Mouse (Mus musculus) layer of hippocampus, postnatal 25 days (tissue): ENCODE data around the gene Gsta2. TPM values are rescaled to one million over a fixed set of nuclear protein-coding genes. Genes with fewer than 3 reads are reported as not detected.
A peak's percentile ranks its signal among the peaks of the same experiment; 100 is the strongest.

Experiments
- DNase-seq, 2 experiments: peaks; one replicate each; pipeline ENCODE4 v3.0.0; 2022; ENCODE audit warnings: mixed read lengths in 2 of 2, low spot score in 1 of 2; ENCODE audit errors: extremely low spot score in 1 of 2
- total RNA-seq, 2 experiments: library from RNA; stranded (reverse); gene quantifications; 2 replicates each; pipeline ENCODE4 v1.2.3; 2021

Gsta2 gene
- not detected for total RNA-seq

DNA sequence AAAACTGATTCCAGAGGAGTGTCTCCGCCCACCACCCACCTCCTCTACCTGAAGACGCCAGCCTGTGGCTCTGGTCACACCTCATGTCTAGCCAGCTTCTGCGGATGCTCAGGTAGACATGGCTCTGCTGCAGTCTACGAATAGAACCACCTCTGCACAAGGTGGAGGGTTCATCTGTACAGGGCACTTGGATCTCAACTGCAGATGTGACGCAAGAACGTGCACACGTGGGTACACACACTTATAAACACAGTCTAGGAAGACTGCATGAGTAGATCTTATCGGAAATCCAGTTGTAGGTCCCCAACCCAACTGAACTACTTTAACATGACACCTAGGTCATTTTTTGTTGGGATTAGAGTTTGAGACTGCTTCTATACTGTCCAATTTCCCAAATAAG, at the start of gene Gsta2:
Gene Gsta2, minus strand, starts transcription at position 178 of the 400 bp plus-strand sequence.
- no peak for DNase-seq

DNA sequence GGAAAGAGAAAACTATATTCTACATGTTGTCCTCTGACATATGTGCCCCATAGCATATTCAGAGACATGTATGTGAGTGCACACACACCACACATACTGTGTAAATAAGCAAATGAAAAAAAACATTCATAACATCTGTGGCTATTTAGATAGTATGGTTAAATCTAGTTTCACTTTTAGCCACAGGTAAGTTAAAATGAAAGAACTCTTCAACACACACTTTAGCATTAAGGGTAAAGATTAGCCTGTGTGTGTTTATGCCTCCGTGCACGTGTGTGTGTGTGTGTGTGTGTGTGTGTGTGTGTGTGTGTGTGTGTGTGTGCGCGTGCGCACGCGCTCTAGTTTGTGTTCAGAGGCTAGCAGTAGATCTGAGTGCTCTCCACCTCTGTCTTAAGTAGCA, 46.0 kb upstream of the Gsta2 start:
- DNase-seq = no peak

DNA sequence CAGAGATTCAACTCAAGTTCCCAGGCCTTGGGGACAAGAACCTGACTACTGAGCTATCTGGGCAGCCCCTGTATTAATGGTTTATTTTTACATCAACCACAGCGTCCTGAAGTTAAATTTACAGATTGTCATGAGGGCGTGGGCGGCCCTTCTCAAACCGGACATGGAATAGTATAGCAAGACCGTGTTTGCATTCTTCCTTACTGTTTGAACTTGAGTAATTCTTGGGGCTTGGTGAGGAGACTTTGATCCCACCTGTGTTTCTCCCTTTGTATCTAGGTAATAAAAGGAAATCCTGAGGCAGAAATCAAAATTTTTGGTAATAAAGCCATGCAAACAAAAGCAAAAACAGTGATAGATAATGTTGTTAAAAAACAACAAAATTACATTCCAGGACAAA, 45.0 kb upstream of the Gsta2 start:
- DNase-seq = no peak

DNA sequence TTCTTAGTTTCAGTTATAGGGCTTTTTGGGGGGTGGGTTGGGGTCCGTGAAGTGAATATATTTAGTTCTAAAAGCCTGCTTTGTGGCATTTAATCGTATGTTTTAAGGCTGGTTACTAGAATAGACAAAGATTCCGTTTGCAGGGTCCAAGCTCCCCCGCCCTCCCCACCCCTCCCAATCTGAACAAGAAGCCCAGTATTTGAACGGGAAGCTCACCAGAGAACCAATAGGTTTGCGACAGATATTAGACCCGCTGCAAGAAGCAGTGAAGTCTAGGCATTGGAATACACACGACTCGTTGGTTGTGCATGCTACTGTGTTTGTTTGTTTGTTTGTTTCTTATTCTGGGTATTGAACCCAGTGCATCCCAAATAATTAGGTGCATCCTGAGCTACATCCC, 40.9 kb upstream of the Gsta2 start:
- DNase-seq = no peak

DNA sequence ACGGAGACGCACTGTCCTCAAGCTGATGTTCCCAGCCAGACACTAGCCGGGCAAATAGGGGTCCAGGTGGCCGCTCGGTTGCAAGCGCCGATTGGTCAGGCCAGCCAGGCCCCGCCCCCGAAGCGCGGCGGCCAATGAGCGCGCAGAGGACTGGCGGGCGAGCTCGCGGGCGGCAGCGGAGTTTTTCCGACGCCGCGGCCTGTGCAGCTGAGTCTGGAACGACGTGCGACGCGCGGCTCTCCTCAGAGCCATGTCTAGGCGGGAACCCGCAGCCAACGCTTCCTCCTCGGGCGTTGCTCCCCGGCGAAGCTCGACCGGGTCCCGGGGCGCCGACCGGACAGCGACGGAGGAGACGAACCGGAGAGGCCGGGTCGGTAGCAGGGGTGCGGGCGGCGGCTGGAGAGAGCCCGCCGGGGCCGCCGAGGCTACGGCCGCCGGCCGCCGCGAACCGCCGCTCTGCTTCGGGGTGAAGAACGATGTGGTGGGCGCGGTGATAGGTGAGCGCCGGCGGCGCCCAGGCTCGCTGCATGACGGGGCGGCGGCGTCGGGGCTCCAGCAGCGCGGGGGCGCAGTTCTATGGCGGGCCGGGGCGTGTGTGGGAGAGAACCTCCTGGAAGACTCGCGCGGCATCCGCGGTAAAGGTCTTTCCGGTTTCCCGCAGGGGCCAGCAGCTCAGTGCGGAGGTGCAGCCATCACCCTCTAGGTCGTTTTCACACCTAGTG, 40.2 kb upstream of the Gsta2 start, which contains the start of gene Ddx43:
Gene Ddx43, plus strand, starts transcription at position 148 of the 722 bp plus-strand sequence.
- peak; percentile 6 to 14 for DNase-seq

DNA sequence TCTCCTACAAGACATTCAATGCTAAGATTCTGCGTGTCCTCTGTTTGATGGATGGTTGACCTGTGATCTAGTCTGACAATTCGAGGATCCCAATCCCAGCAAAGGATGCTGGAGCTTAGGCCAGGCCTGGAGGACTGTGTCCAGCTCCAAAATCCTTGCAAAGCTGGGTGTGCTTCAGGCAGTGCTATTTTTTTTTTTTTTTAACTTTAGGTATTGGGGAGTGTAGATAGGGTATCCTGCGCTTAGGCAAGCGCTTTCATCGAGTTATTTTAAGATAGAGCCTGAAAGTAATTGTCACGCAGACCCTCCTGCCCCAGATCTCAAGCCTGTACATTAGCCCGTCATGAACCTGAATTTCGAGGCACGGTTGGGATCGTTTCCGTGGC, 39.6 kb upstream of the Gsta2 start:
- no peak for DNase-seq

DNA sequence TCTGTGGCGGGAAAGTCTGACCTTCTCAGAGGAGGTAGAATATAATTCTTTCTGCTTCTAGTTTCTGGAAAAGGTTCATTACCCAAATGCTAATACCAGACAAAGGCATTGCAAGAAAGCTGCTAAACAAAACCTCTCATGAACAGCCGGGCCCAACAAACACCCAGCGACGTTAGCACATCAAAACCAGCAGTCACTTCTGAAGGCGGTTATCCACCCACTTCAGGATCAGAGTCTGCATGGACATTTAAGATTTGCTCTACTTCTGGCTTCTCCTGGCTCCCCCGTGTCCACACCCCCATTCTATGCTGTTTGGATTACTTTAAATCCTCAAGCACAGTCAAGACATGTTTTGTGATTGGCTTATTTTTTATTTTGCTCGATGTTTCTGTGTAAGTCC, 39.0 kb upstream of the Gsta2 start:
- no peak for DNase-seq

DNA sequence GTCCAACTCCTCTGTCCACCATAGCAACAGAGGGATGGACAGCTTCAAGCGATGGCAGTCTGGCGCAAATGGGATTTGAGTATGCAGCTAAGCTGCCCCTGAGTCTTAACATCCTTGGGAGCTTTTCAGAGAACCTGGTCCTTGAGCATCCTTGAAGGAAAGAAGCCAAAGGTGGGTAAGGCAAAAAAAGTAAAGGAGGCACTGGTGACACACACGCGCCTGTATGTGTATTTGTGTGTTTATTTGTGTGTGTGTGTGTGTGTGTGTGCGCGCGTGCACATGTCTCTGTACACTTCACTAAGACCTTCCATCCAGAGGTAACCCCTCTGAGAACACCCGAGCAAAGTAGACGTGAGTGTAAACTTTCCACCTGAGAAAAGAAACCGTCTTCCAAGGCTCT, 38.2 kb upstream of the Gsta2 start:
- no peak for DNase-seq

DNA sequence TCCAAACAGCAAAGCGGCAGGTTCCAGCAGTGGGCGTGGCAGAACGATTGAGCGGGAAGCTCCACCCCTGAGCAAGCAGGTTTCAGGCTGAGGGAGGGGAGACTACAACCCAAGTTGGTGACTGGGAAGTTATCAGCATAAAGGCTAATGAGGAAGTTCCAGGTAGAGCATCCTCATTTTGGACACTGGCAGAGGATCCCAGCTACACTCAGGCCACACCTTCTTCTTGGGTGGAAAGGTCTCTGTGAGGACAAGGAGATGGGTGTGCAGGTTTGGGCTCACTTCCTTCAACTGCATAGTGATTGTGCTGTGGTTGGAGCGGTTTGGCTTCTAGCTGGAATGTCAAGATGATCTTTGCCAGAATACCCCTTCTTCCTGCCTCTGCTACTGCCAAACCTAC, 34.4 kb upstream of the Gsta2 start:
- DNase-seq = no peak

DNA sequence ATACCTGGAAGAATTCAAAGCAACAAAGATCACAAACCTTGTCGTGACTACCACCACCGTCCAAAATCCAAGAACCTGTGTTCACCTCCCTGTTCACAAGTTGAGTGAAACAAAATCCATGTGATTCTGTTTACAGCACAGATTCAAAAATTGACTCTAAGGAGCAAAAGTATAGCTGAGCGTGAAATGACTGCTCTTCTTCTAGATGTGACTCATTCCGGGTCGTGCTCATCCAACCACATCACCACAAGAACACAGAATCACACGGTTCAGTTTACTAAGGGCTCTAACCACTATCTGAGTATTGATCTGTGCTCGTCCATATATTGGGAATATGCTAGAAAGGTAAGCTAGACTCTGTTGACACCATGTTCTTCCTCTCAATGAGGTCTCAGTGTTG, 31.4 kb upstream of the Gsta2 start:
- no peak for DNase-seq

DNA sequence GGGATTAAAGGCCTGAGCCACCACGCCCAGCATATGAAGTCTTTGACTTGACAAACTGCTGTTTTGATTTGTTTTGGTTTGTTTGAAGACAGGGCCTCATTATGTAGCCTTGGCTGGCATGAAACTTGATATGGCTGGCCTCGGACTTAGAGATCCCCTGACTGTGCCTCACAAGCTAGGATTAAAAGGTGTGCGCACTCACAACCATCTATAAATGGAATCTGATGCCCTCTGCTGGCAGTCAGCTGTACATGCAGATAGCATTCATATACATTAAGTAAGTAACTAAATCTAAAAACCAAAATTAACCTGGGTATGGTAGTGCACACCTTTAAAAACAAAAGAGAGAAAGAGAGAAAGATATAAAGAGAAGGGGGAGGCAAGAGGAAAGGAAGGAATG, 30.3 kb upstream of the Gsta2 start:
- no peak for DNase-seq

DNA sequence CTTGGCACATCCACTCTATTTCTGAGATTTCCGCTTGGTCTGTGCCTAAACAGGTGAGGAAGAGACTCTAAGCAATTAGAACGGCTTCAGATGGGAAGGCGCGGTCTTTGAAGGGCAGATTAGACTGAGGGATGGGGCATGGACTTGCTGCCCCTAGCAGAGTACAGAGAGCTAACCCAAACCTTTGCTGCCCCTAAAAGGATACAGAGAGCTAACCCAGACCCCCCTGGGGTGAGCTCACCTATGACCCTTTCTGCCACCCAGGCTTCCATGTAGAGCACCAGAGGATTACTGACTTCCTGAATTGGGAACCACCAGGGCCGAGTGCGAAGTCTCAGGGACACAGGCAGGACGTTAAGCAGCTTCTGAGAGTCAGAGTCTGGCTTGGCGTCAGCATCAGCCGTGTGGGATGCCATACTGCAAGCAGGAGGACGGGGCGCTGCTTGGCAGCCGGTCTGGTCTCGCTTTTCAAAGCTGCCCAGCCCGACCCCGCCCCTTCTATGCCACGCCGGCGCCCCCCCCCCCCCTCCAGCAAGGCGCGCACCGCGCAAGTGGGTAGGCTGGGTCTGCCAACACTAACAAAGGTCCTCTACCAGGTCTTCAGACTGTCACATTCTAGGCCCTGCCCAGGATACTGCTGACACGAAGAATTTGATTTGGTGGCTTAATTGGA, 22.7 kb upstream of the Gsta2 start, which contains the start of gene Ooep:
Gene Ooep, minus strand, starts transcription at position 613 of the 673 bp plus-strand sequence.
- DNase-seq = peak; percentile 7 to 16

DNA sequence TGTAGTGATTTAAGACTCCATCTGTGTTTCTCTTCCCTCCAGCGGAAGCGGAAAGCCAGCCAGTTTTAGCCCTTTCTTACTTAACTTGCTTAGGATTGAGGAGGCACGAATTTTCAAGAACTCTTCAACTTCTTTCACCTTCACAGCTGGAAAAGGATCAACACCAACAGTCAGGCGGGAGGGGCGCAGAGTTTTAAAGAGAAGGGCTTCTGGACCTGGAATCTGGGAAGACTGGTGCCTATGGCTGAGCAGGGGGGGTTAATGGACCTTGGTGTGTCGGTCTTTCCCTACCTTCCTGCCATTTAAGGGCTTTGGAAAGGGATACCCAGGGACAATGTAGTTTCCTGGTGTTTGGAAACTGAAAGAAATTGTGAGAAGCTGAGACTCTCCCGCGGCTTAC, 22.0 kb upstream of the Gsta2 start:
- DNase-seq = no peak

DNA sequence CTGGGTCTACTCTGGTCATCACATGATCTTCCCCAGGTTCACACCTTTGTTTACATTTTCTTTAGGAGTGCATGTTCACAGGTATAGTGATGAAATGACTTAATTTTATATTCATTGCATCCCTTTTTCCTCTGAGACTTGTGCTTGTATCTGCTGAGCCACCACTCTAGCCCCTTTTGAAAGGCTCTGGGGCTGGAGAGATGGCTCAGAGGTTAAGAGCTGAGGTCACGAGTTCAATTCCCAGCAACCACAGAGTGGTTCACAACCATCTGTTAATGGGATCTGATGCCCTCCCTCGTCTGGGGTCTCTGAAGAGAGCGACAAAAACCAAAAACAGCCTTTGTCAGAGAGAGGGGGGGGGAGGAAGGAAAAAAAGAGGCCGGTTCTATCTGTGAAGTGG, 19.9 kb upstream of the Gsta2 start:
- no peak for DNase-seq

DNA sequence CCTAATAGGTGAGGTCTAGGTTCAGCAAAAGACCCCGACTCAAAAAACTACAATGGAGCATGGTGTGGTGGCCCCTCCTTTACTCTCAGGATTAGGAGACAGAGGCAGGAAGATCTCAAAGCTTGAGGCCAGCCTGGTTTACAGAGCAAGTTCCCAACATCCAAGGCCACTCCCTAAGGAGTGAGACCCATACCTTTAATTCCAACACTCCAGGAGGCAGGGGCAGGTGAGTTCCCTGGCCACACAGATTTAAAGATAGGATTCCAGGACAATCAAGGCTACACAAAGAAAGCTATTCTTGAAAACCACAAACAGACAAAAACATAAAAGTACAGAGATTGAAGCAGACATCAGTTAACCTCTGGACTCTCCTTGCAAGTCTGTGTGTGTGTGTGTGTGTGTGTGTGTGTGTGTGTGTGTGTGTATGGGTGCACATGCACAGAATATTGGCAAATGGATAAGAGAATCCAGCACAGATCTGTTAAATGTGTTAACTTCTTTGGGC, 19.3 kb upstream of the Gsta2 start:
- DNase-seq = no peak

DNA sequence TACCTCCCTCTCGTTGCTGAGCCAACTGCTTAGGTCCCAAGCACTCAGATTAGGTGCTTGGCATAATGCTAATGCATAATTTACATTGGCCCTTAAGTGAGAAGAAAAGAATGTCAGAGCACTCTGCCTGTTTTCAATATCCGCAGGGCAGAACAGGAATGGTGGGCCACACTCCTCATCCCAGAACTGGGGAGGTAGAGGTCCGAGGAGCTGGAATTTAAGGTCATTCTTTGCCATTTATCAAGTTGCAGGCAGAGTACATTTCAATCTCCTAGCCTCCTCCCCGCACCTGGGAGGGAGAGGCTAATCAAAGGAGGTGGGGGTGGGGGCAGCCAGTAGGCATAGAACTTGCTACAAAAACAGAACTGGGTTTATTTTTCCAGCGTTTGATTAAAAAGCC, 18.8 kb upstream of the Gsta2 start:
- DNase-seq = no peak

DNA sequence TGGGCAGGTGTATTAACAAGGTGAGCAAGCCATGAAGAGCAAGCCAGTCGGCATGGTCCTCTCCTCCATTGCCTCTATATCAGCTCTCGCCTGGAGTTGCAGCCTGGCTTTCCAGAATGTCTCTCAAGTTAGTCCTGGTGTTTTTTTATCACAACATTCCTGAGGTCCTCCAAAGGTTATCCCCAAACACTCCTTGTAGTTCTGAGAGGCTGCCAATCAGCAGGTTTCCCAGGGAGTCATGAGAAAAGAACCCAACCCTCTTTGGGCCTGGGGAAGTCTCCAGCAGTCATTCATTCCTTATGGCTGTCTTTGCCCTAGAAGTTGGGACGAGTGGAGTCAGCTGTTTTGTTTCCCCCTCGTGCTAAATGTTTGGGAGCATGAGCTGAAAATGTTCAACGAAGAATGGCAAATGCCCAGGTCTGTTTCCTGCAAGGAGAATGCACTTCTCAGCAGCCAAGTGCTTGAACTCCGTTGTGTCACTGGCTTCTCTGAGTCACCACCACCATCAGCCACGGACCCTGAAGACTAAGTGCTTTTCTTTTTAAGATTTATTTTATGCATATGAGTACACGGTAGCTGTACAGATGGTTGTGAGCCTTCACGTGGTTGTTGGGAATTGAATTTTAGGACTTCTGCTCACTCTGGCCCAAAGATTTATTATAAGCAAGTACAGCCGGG, 17.4 kb upstream of the Gsta2 start:
- DNase-seq = no peak

DNA sequence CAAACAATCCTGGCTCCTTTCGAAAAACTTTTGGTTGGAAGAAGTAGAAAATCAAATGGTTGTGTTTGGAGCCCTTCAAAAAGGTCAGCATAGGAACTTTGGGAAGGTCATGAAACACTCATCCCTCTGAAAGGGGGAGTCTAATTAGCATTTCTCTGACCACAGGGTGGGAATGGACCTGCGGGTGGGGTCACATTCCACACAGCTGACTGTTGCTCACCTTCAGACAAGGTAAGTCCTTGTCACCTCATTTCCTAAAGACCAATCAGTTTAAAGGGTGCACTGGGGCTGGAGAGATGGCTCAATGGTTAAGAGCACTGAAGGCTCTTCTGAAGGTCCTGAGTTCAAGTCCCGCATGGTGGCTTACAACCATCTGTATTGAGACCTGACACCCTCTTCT, 15.9 kb upstream of the Gsta2 start:
- DNase-seq = no peak

DNA sequence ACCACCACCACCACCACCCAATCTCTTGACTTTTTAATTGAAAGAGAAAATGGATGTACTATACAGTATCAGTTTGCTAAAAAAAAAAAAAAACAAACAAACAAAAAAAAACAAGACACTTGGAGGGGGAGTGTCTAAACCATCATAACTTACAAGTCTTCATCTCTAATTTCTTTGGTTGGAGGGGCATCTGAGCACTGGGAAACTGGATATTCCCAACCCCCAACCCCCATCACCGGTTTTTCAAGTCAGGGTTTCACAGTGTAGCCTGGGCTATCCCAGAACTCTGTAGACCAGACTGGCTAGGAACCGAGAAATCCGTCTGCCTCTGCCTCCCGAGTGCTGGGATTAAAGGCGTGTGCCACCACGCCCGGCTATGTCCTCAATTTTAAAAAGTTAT, 14.2 kb upstream of the Gsta2 start:
- DNase-seq = no peak

DNA sequence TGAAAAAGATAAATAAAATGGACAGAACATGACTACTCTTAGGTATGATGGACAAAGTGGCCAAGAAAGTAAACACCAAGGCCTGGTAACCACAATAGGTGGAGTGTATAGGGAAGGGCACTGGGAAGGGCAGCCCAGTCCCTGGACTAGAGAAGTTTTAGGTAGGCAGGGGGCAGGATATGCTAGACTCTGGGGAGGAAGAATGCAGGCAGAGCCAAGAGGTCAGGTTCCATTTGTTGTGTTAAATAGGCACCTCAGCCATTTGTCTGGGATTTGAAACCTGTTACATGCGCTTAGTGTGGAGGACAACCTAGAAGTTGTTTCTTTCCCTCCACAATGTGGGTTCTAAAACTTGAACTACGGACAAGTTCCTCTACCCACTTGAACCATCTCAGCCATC, 13.8 kb upstream of the Gsta2 start:
- DNase-seq = no peak

DNA sequence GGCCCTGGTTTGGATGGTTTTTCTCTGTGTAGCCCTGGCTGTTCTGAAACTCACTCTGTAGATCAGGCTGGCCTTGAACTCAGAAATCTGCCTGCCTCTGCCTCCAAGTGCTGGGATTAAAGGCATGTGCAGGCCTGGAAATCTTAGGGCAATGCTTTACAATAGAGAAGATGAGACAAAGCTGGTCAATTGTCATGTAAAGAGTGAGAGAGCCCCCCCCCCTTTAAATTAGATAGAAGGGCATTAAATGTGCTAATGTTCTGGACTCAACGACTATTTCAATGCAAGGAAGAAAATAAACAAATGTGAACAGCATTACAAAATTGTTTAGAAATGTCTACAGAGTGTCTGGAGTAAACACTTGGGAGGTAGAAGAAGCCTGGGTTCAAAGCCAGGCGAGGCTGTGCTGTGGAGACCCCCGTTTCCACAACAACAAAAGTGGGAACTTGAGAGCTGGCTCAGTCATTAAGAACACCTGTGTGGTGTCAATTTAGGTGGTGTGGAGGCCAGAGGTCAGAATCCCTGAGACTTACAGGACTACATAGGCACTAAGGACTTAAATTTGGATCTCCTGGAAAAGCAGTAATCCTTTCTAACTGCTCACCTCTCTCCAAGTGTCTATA, 13.2 kb upstream of the Gsta2 start:
- DNase-seq = no peak
